Mouse (Mus musculus): ENCODE results near the gene Itk.

Gene Itk

DNA sequence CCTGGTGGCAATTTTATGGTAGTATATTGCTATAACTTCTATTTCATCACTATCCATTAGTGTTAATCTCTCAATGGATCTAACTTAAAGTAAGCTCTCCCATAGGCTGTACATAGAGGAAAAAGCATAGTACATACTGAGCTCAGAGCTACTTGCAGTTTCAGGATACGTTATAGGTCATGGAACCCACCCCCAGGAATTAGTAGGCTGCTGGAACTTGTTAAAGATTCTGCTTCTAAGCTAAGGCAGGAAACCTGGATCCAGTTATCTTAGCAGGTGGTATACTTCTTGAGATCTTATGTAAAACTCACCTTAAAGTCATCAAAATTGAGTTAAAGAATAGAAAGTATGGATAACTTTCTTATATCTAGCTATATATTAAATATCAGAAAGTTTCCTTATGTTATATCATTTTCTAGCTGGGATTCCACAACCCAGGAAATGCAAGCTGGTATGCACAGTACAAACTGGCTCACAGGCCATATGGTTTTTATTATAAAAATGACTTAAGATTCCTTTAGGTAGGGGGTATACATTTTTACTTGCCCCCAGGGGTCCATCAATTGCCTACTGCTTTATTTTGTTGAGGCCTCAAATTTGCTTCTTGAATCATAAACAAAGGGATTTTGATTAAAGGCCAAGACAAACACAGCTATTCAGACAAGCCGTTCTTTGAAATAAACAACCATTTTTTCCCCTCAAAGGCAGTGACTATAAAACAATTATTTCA, 39.5 kb downstream of the Itk start:
- DNase-seq: no peak

DNA sequence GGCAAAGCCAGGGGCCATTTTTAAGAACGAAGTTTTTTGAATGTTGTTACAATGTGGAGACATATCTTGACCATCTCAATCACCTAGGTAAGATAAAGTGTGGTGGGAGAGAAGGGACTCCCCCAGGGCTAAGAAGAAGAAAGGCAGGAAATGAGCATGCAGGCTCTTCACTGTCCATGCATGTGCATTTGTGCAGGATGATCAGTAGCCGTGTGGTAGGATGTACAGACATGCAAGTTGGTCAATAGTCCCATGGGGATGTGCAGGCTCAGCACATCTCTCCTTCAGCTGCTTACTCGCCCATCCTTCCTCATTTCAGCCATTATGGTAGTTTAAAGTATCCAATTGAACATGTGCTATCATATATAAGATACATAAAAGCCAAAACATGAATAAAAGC, 40.9 kb downstream of the Itk start:
- DNase-seq: no peak

DNA sequence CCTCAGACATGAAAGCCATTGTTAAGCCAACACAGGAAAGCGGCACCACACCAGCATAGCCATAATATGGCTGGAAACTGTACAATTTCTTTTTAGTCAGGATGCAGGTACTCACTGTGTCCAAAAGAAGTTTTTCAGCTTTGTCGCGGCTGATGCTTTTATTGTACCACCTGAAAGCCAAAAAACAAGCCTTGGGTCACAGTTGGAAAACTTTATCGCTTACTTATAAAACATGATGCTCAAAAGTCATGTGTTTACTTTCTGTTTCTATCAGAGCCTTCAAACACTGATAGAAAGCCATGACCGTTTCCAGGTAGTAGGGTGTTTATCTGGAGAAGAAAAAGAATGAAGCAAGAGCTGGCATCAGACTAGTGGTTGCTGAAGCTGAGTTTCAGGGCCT, 41.6 kb downstream of the Itk start:
- no peak for DNase-seq

- DNase-seq: no peak
Measured at GRCm38 (mm10) chr11:46343886-46344546, 45.3 kb downstream of the Itk start.

GRCm38 (mm10) chr11:46341960-46342359, 47.4 kb downstream of the Itk start:
- no peak for DNase-seq

DNA sequence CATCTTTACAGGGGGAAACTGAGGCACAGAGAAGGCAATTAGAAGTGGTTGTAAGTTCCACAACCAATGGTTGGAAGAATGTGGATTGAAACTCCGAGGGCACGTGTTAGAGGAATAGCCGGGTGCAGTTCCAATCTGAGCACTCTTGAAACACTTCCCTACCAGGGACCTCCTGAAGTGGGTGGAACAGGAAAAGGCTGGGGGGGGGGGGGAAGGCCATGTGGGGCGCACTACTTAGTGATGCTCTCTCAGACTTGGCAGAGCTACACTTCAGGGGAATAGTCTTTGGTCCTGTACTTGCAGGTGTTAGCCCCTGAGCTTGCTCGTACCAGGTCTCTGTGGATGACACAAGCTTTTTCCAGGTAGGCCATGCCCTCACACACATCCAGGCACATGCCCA, 53.3 kb downstream of the Itk start:
- no peak for DNase-seq

DNA sequence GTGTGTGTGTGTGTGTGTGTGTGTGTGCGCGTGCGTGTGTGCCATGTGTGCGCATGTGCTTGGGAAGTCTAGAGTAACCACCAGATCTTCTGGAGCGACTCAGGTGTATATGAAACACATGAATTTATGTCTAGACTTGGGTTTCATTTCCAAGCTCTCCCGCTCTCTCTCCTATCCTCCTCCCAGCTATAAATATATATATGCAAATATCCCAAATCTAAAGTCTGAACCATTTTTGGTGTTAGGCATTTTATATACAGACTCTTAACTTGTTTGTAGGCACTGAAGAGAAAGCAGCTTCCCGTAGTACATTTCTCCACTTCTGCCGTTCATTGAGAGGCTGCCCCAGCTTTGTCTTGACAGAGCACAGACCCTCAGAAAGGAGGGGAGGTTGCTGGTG, 57.1 kb downstream of the Itk start:
- DNase-seq: no peak

- DNase-seq: no peak
Measured at GRCm38 (mm10) chr11:46326271-46327015, 62.9 kb downstream of the Itk start.

- DNase-seq: no peak
Measured at GRCm38 (mm10) chr11:46321559-46321958, 67.8 kb downstream of the Itk start.

DNA sequence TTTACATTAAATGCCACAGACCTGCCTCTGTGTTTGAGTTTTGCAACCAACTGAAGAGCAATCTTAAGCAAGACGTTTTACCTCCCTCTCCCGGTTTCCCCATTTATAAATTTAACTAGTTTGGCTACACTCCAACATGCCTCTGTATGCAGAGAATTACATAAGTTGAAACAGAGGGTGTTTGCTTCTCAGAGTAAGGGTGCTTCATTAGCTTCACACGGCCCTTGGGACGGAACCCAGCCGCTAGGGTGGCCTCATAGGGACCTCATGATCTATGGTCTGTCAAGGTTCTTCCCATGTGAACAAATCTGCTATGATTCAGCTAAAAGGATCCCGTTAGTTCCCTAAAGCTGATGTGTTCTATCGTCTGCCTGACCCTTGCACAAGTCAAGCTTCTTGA, 74.8 kb downstream of the Itk start:
- DNase-seq: no peak

- DNase-seq: no peak
Measured at GRCm38 (mm10) chr11:46313851-46314250, 75.5 kb downstream of the Itk start.

GRCm38 (mm10) chr11:46312523-46313035, 76.7 kb downstream of the Itk start, which contains the start of gene Cyfip2:
TSS of gene Cyfip2 (minus strand) at chr11:46312859.
- peak; percentile 81 for DNase-seq

GRCm38 (mm10) chr11:46311703-46312522, 77.4 kb downstream of the Itk start:
- peak; percentile 81 for DNase-seq

DNA sequence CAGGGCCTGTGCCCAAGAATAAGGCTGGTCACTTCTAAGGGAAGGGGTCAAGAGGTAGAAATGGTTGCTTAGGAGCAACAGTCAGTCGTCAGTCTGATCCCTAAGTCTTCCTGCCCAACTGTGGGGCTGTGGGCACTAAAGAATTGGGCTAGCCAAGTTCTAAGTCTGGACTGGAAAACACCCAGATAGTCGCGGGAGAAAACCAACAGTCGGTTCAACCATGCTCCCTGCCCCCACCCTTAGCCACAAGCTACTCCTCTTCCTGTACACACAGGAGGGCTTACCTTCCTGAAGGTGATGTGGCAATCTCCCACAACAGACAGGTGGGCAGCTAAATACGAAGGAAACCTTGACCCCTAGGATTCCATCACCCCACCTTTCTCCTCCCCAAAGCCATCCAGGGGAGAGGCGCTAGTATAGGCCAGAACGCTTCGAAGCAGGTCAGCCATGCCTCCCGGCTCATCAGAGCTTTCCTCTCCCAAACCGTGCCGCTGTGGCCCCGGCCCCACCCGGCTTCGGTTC, 78.1 kb downstream of the Itk start:
- peak; percentile 79 for DNase-seq

DNA sequence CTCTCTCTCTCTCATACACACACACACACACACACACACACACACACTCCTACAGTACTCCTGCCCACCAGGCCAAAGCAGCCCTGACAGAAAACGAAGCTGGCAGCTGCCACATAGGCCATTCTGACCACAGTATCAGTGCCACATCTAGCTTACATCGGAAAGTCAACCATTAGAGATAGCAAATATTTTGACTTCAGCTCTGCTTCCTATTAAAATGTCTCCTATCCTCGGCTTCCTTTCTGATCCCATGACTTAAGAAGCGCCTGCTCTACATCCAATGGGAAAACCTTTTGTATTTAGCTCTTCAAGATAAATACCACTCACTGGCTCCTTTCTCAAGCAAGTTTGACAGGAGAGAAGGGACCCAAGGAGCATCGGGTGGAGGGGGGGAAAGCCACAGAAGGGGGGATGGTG, 78.7 kb downstream of the Itk start:
- no peak for DNase-seq

- DNase-seq: peak; percentile 78
Measured at GRCm38 (mm10) chr11:46309808-46310555, 79.3 kb downstream of the Itk start.

- DNase-seq: peak; percentile 73
Measured at GRCm38 (mm10) chr11:46309111-46309741, 80.1 kb downstream of the Itk start.

GRCm38 (mm10) chr11:46308271-46308974, 80.9 kb downstream of the Itk start:
- DNase-seq: peak; percentile 42

- no peak for DNase-seq
Measured at GRCm38 (mm10) chr11:46307768-46308167, 81.5 kb downstream of the Itk start.

- DNase-seq: no peak
Measured at GRCm38 (mm10) chr11:46306776-46307175, 82.5 kb downstream of the Itk start.
